Mouse (Mus musculus): ENCODE measurements around the gene Ocel1. TPM values are rescaled to one million over a fixed set of nuclear protein-coding genes. Genes with fewer than 3 reads are reported as not detected.
A peak's percentile ranks its signal among the peaks of the same experiment; 100 is the strongest.

Ocel1 gene
- polyA plus RNA-seq, 1 experiment from 2014 or later = 6.1 TPM

GRCm38 (mm10) chr8:71397701-71398100, 26.6 kb downstream of the Ocel1 start:
- Histone ChIP-seq H3K4me1 (peaks cover 32% of the 10 kb centered on the region), H3K9me3 (replicated peaks) (no peaks in the 10 kb centered on the region), H3K4me3 (peak overlapping the region; percentile 72), H3K36me3 (peaks cover 32% of the 10 kb centered on the region), H3K27me3 (ENCODE audit: low read depth, poor library complexity, severe bottlenecking) (no peaks in the 10 kb centered on the region), H3K27ac (replicated peaks) (0 out of 2 replicates have a peak overlapping the region, but pooled peaks have one; percentile 85)
- 90% methylated on average over 12 of the region's 12 CpGs for WGBS
- no peak for DNase-seq (ENCODE audit: low spot score)

DNA sequence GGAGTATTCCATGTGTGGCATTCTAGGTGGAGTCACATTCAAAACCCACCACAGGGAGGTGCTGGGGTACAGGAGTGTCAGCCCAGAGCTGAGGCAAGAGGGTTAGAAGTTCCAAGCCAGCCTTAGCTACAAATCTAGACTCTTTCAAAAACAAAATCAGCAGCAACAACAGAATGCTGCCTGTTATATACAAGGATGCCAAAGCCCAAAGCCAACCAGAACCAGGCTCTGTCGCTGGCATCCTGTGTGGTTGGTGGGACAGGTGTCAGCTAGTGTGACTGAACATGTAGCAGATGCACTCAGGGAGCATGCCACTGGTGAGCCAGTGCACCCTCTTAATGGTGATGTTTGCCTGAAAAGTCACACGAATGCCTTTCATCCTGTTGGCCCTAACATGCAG, 29.7 kb downstream of the Ocel1 start:
- Histone ChIP-seq H3K27me3 (ENCODE audit: low read depth, poor library complexity, severe bottlenecking) (no peaks in the 10 kb centered on the region), H3K27ac (replicated peaks) (no peak overlapping the region), H3K9me3 (replicated peaks) (no peaks in the 10 kb centered on the region), H3K36me3 (peaks cover 41% of the 10 kb centered on the region), H3K4me3 (no peak overlapping the region), H3K4me1 (peaks cover 27% of the 10 kb centered on the region)
- no peak for DNase-seq (ENCODE audit: low spot score)
- 94% methylated on average over 2 of the region's 2 CpGs for WGBS

DNA sequence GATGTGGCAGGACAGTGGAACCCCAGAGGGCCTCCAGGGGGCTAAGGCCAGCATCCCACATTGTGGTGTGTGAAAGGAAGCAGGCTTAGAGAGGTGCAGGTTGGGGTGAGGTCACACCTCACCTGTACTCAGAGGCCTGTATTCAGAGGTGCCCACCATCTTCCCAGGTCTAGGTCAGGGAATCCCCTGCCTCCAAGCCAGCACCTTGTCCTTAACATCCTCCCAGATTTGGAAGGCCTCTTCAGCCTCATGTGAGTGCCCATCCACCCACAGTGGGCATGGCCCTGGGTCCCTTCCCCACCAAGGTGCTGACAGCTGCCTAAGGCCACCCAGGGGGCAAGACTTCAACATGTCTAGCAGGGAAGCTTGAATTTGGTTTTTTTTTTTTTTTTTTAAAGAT, 30.4 kb downstream of the Ocel1 start:
- Histone ChIP-seq H3K27ac (replicated peaks) (no peak overlapping the region), H3K4me3 (no peak overlapping the region), H3K36me3 (peaks cover 41% of the 10 kb centered on the region), H3K9me3 (replicated peaks) (no peaks in the 10 kb centered on the region), H3K27me3 (ENCODE audit: low read depth, poor library complexity, severe bottlenecking) (no peaks in the 10 kb centered on the region), H3K4me1 (peaks cover 29% of the 10 kb centered on the region)
- no peak for DNase-seq (ENCODE audit: low spot score)

- no peaks in the 10 kb centered on the region for H3K9me3 ChIP-seq (replicated peaks)
- H3K4me1 ChIP-seq = peaks cover 33% of the 10 kb centered on the region
- no peak overlapping the region for H3K27ac ChIP-seq (replicated peaks)
- H3K27me3 ChIP-seq (ENCODE audit: low read depth, poor library complexity, severe bottlenecking) = no peaks in the 10 kb centered on the region
- peaks cover 45% of the 10 kb centered on the region for H3K36me3 ChIP-seq
- H3K4me3 ChIP-seq = no peak overlapping the region
- DNase-seq (ENCODE audit: low spot score) = no peak
- 85% methylated on average over 9 of the region's 9 CpGs for WGBS
Measured at GRCm38 (mm10) chr8:71402446-71402964, 31.4 kb downstream of the Ocel1 start.

DNA sequence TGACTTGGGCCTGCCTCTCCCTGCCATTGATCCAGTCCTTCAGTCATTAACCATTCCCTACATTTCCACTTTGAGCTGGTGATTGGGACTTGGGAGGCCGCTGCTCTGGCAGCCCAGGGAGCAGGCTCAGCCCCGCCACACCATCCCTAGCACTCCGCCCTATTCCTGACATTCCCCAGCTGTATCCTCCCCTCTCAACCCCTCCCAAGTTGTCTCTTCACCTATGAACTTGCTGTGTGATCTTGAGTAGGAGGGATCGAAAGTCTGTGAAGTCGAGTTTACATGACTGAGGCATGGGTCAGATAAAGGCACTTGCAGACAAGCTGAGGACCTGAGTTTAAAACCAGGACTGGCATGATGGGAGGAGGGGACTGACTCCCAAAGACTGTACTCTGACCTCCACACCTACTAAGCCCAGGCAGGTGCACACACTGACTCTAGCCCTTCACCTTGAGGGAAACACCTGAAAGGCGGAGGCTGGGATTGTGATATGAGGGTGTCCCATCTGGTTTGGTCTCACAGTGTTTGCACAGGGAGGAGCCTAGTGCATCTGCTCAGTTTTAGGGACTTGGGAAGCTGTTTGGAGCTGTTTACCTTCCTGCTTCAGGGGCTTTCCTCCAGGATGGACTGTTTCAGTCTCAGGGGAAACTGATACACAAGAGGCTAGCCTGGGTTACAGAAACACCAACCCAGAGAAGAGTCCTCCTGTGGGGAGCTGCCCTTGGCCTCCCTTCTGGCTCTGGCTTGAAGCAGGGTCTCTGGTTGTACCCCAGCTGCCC, 32.2 kb downstream of the Ocel1 start:
- Histone ChIP-seq H3K36me3 (peaks cover 51% of the 10 kb centered on the region), H3K27me3 (ENCODE audit: low read depth, poor library complexity, severe bottlenecking) (no peaks in the 10 kb centered on the region)
- DNase-seq (ENCODE audit: low spot score) = no peak

DNA sequence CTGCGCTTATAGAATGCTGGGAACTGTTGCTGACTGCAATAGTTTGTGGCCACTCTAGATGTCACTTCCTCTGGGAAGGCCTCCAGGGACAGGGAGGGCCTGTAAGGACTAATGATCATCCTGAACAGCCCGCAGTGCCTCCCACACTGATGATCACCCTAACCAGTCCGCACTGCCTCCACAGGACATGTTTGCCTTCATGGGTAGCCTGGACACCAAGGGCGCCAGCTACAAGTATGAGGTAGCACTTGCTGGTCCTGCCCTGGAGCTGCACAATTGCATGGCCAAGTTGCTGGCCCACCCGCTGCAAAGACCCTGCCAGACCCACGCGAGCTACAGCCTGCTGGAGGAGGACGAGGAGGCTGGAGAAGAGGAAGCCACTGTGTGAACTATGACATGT, 32.9 kb downstream of the Ocel1 start:
- H3K4me3 ChIP-seq = 0 out of 2 replicates have a peak overlapping the region, but pooled peaks have one; percentile 1
- H3K9me3 ChIP-seq (replicated peaks) = no peaks in the 10 kb centered on the region
- 96% methylated on average over 8 of the region's 8 CpGs for WGBS
- H3K36me3 ChIP-seq = peaks cover 51% of the 10 kb centered on the region
- peaks cover 33% of the 10 kb centered on the region for H3K4me1 ChIP-seq
- no peaks in the 10 kb centered on the region for H3K27me3 ChIP-seq (ENCODE audit: low read depth, poor library complexity, severe bottlenecking)
- H3K27ac ChIP-seq (replicated peaks) = no peak overlapping the region
- no peak for DNase-seq (ENCODE audit: low spot score)

More for the DNA sequence above, 32.2 kb downstream of the Ocel1 start:
- 88% methylated on average over 6 of the region's 6 CpGs for WGBS
- H3K9me3 ChIP-seq (replicated peaks) = no peaks in the 10 kb centered on the region
- H3K4me3 ChIP-seq = no peak overlapping the region
- no peak overlapping the region for H3K27ac ChIP-seq (replicated peaks)
- H3K4me1 ChIP-seq = peaks cover 33% of the 10 kb centered on the region

DNA sequence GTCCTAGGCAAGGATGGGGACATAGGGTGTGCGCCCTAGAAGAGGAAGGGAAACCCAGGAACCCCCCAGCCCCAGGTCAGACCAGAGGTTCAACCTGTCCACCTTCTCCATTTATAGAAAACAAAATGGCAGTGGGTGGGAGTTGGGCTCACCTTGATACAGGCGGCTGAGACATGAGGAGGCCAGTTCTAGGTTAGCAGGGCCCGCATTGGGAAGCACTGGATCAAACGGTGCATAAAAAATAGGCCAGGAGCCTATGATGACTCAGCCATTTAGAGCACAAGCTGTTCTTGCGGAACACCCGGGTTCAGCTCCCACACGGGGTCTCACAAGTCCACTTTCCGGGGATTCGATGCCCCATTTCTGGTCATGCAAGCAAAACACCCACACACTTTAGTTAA, 33.9 kb downstream of the Ocel1 start:
- peaks cover 33% of the 10 kb centered on the region for H3K4me1 ChIP-seq
- DNase-seq (ENCODE audit: low spot score) = peak; percentile 13
- peaks cover 52% of the 10 kb centered on the region for H3K36me3 ChIP-seq
- H3K27me3 ChIP-seq (ENCODE audit: low read depth, poor library complexity, severe bottlenecking) = no peaks in the 10 kb centered on the region
- H3K9me3 ChIP-seq (replicated peaks) = no peaks in the 10 kb centered on the region
- 94% methylated on average over 9 of the region's 9 CpGs for WGBS
- H3K27ac ChIP-seq (replicated peaks) = no peak overlapping the region; the same call in 1 of the 2 replicates
- peak overlapping the region; percentile 93 for H3K4me3 ChIP-seq

GRCm38 (mm10) chr8:71405401-71406098, 34.5 kb downstream of the Ocel1 start, which contains the start of gene Ankle1:
Gene Ankle1 (plus strand): TSS chr8:71406010.
- peaks cover 33% of the 10 kb centered on the region for H3K4me1 ChIP-seq
- peak within 1 kb of the TSS; percentile 92 for H3K27ac ChIP-seq (replicated peaks)
- no peaks in the 10 kb centered on the region for H3K27me3 ChIP-seq (ENCODE audit: low read depth, poor library complexity, severe bottlenecking)
- WGBS = 18% methylated on average over 33 of the region's 33 CpGs
- peaks cover 52% of the 10 kb centered on the region for H3K36me3 ChIP-seq
- peak within 1 kb of the TSS; percentile 93 for H3K4me3 ChIP-seq
- no peaks in the 10 kb centered on the region for H3K9me3 ChIP-seq (replicated peaks)
- DNase-seq (ENCODE audit: low spot score) = peak; percentile 97

DNA sequence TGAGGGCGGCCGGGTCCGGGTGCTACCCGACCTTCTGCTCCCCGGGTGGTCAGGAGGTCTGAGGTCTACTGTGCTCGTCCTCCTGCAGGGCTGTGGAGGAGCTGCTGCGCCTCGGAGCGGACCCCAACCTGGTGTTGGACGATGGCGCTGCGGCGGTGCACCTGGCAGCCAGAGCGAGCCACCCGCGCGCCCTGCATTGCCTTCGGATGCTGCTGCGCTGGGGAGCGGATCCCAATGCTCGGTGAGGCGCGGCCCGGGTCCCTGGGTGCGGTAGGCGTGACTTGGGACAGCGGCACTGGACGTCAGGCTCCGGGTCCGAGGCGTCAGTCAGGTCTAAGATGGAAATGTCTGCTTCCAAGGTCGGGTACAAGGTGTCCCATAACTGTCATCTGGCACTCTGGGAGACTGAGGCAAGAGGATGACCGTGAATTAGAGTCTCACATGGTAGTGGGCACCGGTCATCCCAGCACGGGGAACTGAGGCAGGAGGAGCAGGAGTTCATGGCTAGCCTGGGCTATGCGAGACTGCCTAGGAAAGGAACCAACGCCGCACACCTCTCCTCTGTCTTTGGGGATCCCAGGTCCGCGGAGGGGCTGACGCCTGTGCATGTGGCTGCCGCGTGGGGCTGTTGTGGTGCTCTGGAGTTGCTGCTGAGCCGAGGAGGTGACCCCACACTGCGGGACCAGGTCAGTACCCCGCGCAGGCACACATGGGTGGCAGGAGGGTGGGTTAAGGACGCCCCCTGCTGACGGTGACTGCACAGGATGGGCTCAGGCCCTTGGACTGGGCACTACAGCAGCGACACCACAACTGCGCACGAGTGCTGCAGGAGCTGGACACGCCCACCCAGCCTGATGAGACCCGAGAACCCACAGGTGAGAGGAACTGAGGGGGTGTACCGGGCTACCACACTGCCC, 35.3 kb downstream of the Ocel1 start:
- Histone ChIP-seq H3K9me3 (replicated peaks) (no peaks in the 10 kb centered on the region), H3K27ac (replicated peaks) (peak overlapping the region; percentile 92), H3K4me1 (peaks cover 35% of the 10 kb centered on the region), H3K27me3 (ENCODE audit: low read depth, poor library complexity, severe bottlenecking) (no peaks in the 10 kb centered on the region), H3K4me3 (peak overlapping the region; percentile 93), H3K36me3 (peaks cover 45% of the 10 kb centered on the region)
- DNase-seq (ENCODE audit: low spot score) = peak; percentile 85
- under 1% methylated on average over 55 of the region's 55 CpGs for WGBS

- Histone ChIP-seq H3K9me3 (replicated peaks) (no peaks in the 10 kb centered on the region), H3K4me3 (peak overlapping the region; percentile 93), H3K27me3 (ENCODE audit: low read depth, poor library complexity, severe bottlenecking) (no peaks in the 10 kb centered on the region), H3K36me3 (peaks cover 43% of the 10 kb centered on the region), H3K4me1 (peaks cover 42% of the 10 kb centered on the region), H3K27ac (replicated peaks) (no peak overlapping the region)
- 93% methylated on average over 14 of the region's 14 CpGs for WGBS
- DNase-seq (ENCODE audit: low spot score) = no peak
Measured at GRCm38 (mm10) chr8:71407441-71407840, 36.3 kb downstream of the Ocel1 start.

- Histone ChIP-seq H3K36me3 (peaks cover 43% of the 10 kb centered on the region), H3K4me3 (no peak overlapping the region), H3K4me1 (peaks cover 42% of the 10 kb centered on the region), H3K9me3 (replicated peaks) (no peaks in the 10 kb centered on the region), H3K27me3 (ENCODE audit: low read depth, poor library complexity, severe bottlenecking) (no peaks in the 10 kb centered on the region), H3K27ac (replicated peaks) (no peak overlapping the region)
- WGBS = 91% methylated on average over 4 of the region's 4 CpGs
- DNase-seq (ENCODE audit: low spot score) = no peak
Measured at GRCm38 (mm10) chr8:71408231-71408630, 37.1 kb downstream of the Ocel1 start.

Data from midbrain, embryonic 10.5 days (tissue).